Mouse (Mus musculus) liver, embryonic 16.5 days (tissue): ENCODE measurements around the gene Ces3a. TPM values are rescaled to one million over a fixed set of nuclear protein-coding genes. Genes with fewer than 3 reads are reported as not detected.

ENCODE experiments used
- polyA plus RNA-seq: library from polyadenylated mRNA; unstranded; fragments of >200 nt; fragmentation: Nextera tagmentation; extraction: Ambion mirVana; gene quantifications from 2 replicates; pipeline ENCODE4 v1.2.1, GENCODE M21; 2015

Ces3a gene
- polyA plus RNA-seq, 1 experiment from 2014 or later, result 0.83 TPM

Other genes with a start within 250 kb of the Ces3a start
- gene Ces2b, start 217.0 kb upstream of the Ces3a start, polyA plus RNA-seq, result 0.37 and 0.48 TPM in 2 replicates
- 0.16 and 0.37 TPM in 2 replicates for gene Ces2c, start 201.5 kb upstream of the Ces3a start, polyA plus RNA-seq
- 3.5 and 4.0 TPM in 2 replicates for gene Ces2e, start 122.3 kb upstream of the Ces3a start, polyA plus RNA-seq
- not detected in 2 replicates for gene Ces2f, start 101.2 kb upstream of the Ces3a start, polyA plus RNA-seq
- gene Ces2g, start 86.9 kb upstream of the Ces3a start, polyA plus RNA-seq, result 21.4 and 26.8 TPM in 2 replicates
- gene Ces2h, start 47.7 kb upstream of the Ces3a start, polyA plus RNA-seq, result not detected in 2 replicates
- gene Ces3b, start 35.2 kb downstream of the Ces3a start, polyA plus RNA-seq, result not detected in 2 replicates
- gene Ces4a, start 83.2 kb downstream of the Ces3a start, polyA plus RNA-seq, result not detected in 2 replicates
- gene Cbfb, start 122.1 kb downstream of the Ces3a start, polyA plus RNA-seq, result 6.6 and 7.5 TPM in 2 replicates
- 18.7 and 19.7 TPM in 2 replicates for gene D230025D16Rik, start 176.5 kb downstream of the Ces3a start, polyA plus RNA-seq
- gene B3gnt9, start 206.6 kb downstream of the Ces3a start, polyA plus RNA-seq, result 2.1 and 2.5 TPM in 2 replicates
- gene Tradd, start 216.0 kb downstream of the Ces3a start, polyA plus RNA-seq, result 12.5 and 14.0 TPM in 2 replicates
- 1.4 TPM in 2 replicates for gene Fbxl8, start 216.0 kb downstream of the Ces3a start, polyA plus RNA-seq
- 0.08 and 0.09 TPM in 2 replicates for gene Hsf4, start 221.2 kb downstream of the Ces3a start, polyA plus RNA-seq
- 0.12 and 0.19 TPM in 2 replicates for gene Nol3, start 227.5 kb downstream of the Ces3a start, polyA plus RNA-seq
- gene 4931428F04Rik, start 241.3 kb downstream of the Ces3a start, polyA plus RNA-seq, result 0.55 and 0.84 TPM in 2 replicates
- gene Exoc3l, start 247.5 kb downstream of the Ces3a start, polyA plus RNA-seq, result 5.9 and 6.5 TPM in 2 replicates
- gene E2f4, start 249.1 kb downstream of the Ces3a start, polyA plus RNA-seq, result 169 and 187 TPM in 2 replicates